Mouse (Mus musculus) mammary gland, adult 2 months (tissue): Measurements from ENCODE around the gene Olfr1185-ps1. TPM values are rescaled to one million over a fixed set of nuclear protein-coding genes. Genes with fewer than 3 reads are reported as not detected.

Source experiments
- polyA plus RNA-seq: library from polyadenylated mRNA; depleted of rRNA; stranded (reverse); fragments of >200 nt; gene quantifications from 2 replicates; pipeline ENCODE4 v1.2.3, GENCODE M21; 2012; ENCODE audit warnings: low replicate concordance; rRNA removed

The Olfr1185-ps1 gene
- not detected in 2 replicates for polyA plus RNA-seq

DNA sequence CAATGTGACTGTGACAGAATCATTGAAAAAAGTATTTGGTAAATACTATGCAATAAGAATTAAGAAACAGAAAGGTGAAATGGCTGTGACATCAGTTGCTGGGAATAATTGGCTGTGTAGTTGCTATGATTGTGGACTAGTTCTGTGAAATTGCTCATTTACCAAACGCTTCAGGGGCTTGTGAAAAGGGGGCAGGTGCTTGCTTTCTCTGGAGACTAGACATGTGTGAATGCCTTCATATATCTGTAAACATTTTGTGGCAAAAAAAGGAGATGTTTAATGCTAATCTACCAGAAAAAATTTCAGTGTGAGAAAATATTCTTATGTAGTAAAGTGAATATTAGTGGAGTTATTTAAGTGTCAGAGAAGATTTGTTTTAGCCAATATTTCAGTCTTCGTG is at the start of gene Olfr1185-ps1:
TSS of gene Olfr1185-ps1 (plus strand) at position 301 of the 400 bp plus-strand sequence.

DNA sequence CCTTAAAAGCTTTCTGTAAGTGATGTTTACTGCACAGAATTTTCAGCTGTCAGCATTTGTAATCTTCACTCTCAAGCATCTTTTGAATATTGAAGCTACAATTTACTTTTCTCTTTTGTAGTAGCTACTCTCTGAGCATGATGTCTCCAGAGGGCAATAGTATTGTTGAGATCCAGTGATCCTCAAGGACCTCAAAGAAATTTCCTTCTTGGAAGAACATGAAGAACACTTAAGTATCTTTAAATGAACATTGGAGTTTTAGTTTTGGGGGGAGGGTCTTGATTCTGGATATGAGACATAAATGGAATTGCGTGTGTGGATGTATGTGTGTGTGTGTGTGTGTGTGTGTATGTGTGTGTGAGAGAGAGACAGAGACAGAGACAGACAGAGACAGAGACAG is 44.1 kb upstream of the Olfr1185-ps1 start, which contains the start of gene Gm13757:
TSS of gene Gm13757 (minus strand) at position 101 of the 400 bp plus-strand sequence.

DNA sequence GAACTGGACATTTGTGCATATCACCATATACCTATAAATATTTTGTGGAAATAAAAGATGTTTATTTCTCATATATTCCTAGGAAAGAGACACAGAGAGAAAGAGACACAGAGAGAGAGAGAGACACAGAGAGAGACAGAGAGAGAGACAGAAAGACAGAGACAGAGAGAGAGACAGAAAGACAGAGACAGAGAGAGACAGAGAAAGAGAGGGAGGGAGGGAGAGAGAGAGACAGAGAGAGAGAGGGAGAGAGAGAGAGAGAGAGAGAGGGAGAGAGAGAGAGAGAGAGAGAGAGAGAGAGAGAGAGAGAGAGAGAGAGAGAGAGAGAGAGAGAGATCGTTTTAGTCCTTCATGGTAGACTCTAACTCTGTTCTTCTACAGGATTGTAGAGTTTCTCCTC is 38.6 kb upstream of the Olfr1185-ps1 start, which contains the start of gene Olfr1183:
TSS of gene Olfr1183 (plus strand) at position 301 of the 400 bp plus-strand sequence.

DNA sequence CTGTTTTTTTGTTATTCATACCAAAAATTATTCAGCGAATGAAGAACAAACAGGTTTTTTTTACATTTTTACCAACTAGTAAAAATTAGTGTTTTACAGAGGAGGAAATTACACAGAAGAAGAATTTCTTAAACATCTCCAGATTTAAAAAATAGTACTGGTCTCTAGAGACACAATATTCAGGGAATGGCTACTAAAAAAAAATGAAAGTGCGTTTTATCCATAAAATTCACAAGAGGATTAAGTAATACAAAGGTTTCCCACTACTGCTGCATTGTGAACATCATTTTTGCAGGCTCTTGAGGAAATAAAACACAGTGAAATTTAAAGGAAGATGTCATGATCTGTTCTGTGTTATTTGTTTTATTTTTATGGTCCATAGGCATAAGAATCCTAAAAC is 9.8 kb upstream of the Olfr1185-ps1 start, which contains the start of gene Olfr1184:
TSS of gene Olfr1184 (plus strand) at position 301 of the 400 bp plus-strand sequence.

DNA sequence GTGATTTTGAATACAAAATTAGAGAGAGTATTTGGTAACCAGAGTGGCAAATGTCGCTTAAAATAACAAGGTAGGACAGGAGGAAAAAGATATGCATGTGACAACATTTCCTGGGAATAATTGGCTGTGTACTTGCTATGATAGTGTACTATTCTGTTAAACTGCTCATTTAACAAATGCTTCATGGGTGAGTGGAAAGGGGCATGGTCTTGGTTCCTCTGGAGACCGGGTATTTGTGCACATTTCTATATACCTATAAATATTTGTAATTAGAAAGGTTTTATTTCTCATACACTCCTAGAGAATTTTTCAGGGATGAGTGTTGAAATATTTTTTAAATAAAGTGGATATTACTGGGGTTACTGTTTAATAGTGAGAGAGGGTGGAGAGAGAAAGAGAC is 25.1 kb downstream of the Olfr1185-ps1 start, which contains the start of gene Olfr1186:
TSS of gene Olfr1186 (plus strand) at position 301 of the 400 bp plus-strand sequence.

Other genes starting within 250 kb of the Olfr1185-ps1 start
- not detected in 2 replicates for gene Olfr1173, start 213.4 kb upstream of the Olfr1185-ps1 start, polyA plus RNA-seq
- not detected in 2 replicates for gene Olfr1174-ps, start 178.2 kb upstream of the Olfr1185-ps1 start, polyA plus RNA-seq
- not detected in 2 replicates for gene Olfr1175-ps, start 166.1 kb upstream of the Olfr1185-ps1 start, polyA plus RNA-seq
- not detected in 2 replicates for gene Olfr1176, start 156.6 kb upstream of the Olfr1185-ps1 start, polyA plus RNA-seq
- not detected in 2 replicates for gene Olfr1177-ps, start 146.8 kb upstream of the Olfr1185-ps1 start, polyA plus RNA-seq
- gene Olfr1178, start 106.3 kb upstream of the Olfr1185-ps1 start, polyA plus RNA-seq, result not detected in 2 replicates
- not detected in 2 replicates for gene Olfr1179, start 86.9 kb upstream of the Olfr1185-ps1 start, polyA plus RNA-seq
- not detected in 2 replicates for gene Olfr1180, start 74.2 kb upstream of the Olfr1185-ps1 start, polyA plus RNA-seq
- gene Olfr1181, start 67.1 kb upstream of the Olfr1185-ps1 start, polyA plus RNA-seq, result not detected in 2 replicates
- not detected in 2 replicates for gene Gm13757, start 44.2 kb upstream of the Olfr1185-ps1 start, polyA plus RNA-seq
- gene Olfr1183, start 38.5 kb upstream of the Olfr1185-ps1 start, polyA plus RNA-seq, result not detected in 2 replicates
- not detected in 2 replicates for gene Olfr1184, start 9.7 kb upstream of the Olfr1185-ps1 start, polyA plus RNA-seq
- not detected in 2 replicates for gene Olfr1186, start 25.2 kb downstream of the Olfr1185-ps1 start, polyA plus RNA-seq
- gene Olfr1188, start 63.6 kb downstream of the Olfr1185-ps1 start, polyA plus RNA-seq, result not detected in 2 replicates
- gene Olfr1189, start 93.1 kb downstream of the Olfr1185-ps1 start, polyA plus RNA-seq, result not detected in 2 replicates
- gene Olfr1191-ps1, start 147.2 kb downstream of the Olfr1185-ps1 start, polyA plus RNA-seq, result not detected in 2 replicates
- gene Olfr1192-ps1, start 155.2 kb downstream of the Olfr1185-ps1 start, polyA plus RNA-seq, result not detected in 2 replicates
- not detected in 2 replicates for gene Olfr1193, start 182.3 kb downstream of the Olfr1185-ps1 start, polyA plus RNA-seq
- gene Olfr1195, start 195.9 kb downstream of the Olfr1185-ps1 start, polyA plus RNA-seq, result not detected in 2 replicates
- gene Olfr1196, start 211.3 kb downstream of the Olfr1185-ps1 start, polyA plus RNA-seq, result not detected in 2 replicates
- not detected in 2 replicates for gene Olfr1197, start 239.0 kb downstream of the Olfr1185-ps1 start, polyA plus RNA-seq